Mouse (Mus musculus) skeletal muscle tissue, adult 2 months (tissue): ENCODE measurements around the gene Glis1.
A peak's percentile ranks its signal among the peaks of the same experiment; 100 is the strongest.

Experiments used
- DNase-seq: peaks from one replicate; pipeline ENCODE4 v3.0.0-alpha.2; 2012; ENCODE audit warnings: low read depth, low spot score

Gene Glis1

DNA sequence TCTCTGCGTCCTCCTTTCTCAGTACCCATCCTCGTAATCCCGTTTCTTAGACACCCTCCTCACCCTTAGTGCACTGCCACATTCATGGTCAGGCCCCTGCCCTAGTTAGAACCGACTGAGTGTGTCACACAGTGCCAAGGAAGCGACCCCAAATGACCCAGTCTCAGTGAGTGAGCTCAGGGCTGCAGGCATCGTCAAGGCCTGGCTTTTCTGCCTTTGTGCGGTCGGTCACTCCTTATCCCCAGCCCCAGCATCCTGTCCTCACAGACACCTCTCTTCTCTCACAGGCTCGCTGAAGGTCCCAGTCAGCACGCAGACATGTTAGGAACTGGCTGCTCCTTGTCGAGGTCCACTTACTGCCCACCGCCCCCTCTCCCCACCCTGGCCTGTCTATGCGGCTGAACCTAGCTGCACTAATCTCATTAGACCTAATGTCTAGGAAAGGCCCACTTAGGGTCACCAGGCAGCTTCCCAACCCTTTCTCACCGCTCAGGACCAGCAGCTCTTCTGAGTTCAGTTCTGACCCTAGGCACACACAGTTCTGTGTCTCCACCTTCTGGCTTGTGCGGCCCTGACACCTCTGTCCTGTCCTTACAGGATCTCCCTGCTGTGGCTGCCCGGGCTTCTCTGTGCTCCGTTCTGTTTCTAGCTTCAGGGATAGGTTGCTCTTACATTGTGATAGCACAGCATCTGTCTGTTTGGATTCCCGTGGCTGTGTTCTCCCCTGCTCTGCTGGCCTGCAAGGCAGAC lies 18.1 kb downstream of the Glis1 start:
- DNase-seq: no peak

DNA sequence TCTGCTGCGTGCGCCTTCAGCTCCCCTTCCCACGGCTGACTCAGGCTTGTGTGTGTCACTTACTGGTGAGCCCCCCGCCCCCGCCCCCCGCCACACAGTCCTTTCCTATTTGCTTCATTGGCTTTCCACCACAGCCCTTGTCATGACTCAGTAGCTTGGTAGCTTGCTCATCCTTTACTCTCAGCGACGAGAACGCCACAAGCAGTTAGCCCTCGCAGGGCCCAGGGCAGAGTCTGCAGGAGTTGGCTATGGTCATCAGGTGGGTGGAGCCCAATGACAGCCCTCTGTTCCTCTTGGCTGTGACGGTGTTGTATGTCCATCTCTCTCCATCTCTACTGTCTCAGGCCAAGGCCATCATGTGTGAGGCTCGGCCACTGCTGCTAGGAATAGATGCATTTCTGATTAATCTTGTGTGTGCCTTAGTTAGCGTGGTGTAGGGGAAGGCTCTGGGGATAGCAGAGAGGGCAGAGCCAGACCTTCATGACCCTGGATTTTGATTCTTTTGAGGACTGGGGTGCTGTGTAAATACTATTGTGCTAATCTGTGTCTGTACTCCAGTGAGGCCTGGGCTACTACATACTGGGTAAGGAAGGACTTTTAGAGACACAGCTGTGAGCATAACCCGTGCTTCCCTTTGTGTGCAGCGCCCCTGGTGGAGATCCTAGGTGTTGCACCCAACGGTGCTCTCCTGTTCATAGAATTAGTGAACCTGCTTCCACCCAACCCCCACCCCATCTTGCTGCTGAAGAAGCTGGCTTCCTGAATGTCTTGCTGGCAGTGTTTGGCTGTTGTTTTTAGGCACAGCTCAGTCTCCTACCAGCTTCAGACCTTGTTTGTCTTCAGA lies 19.0 kb downstream of the Glis1 start:
- peak; percentile 51 for DNase-seq

GRCm38 (mm10) chr4:107457602-107458001 lies 23.2 kb downstream of the Glis1 start:
- DNase-seq: no peak

DNA sequence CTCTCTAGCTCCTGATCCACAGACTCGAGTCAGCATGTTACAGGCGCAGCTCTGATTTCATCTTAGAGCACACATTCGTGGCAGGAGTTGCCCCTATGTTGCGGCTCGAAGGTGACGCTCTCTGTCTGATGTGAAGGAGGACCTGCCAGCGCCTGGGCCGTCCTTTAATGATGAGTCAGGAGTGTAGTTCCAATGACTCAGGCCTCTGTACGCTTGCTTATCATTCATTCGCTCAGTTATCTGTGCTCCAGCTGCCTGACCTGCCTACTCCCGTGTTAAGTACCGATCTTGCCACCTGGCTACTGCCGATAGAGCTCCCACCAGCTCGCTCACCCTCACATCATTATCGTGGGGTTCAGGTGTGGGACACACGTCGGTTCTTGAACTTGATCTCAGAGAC lies 24.5 kb downstream of the Glis1 start:
- no peak for DNase-seq

DNA sequence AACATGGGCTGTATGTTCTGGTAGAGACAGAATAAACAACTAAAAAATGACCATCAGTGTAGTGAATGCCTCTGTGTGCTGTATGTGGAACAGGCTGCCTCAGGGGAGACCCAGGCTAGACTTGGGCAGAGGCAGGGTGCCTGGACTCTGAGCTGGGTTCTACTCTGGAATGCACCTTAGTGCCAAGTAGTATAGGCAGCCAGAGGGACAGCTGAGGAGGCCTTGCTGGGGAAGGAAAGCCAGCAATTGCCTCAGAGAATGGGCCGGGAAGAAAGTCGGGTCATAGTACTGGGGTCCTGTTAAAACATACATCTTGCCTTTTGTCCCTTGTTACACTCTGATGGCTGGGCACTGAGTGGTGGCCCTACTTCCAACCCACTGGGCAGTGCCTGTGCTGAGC lies 25.1 kb downstream of the Glis1 start:
- DNase-seq: no peak

DNA sequence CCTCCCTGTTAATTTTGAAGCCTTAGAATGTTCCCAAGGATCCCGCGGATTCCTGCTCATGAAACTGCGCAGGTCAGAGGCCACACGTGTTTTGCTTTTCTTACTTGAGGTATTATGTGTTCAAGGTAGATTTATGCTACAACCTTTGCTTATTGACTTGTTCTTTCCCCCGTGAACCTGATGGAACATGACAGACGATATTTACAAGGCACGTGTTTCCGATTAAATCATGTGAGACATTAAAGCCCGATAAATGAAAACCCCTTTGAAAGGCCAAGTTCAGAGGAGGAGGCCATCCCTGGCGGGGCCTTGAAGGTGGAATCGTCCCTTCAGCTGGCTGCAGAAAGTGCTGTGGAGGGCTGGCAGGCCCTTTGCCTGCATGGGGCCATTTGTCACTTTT lies 26.1 kb downstream of the Glis1 start:
- no peak for DNase-seq

DNA sequence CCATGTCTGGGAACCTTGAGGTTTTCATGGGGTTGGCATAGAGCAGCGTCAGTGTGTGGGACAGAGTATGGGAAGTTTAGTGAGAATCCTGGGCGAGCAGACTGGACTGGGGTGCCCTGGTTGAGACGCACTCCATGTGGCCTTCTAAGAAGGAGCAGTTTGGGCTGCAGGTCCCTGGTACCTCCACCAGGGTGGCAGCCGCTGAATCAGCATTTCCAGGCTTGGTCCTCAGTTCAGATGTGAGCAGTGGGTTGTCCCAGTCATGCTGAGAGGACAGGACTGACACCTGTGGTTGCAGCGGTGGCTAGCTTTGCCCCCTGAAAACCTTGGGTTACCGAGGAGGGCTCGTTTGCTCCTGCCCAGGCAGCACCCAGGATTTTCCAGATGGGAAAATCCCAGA lies 33.4 kb downstream of the Glis1 start:
- no peak for DNase-seq

GRCm38 (mm10) chr4:107468264-107468663 lies 33.9 kb downstream of the Glis1 start:
- DNase-seq: no peak

DNA sequence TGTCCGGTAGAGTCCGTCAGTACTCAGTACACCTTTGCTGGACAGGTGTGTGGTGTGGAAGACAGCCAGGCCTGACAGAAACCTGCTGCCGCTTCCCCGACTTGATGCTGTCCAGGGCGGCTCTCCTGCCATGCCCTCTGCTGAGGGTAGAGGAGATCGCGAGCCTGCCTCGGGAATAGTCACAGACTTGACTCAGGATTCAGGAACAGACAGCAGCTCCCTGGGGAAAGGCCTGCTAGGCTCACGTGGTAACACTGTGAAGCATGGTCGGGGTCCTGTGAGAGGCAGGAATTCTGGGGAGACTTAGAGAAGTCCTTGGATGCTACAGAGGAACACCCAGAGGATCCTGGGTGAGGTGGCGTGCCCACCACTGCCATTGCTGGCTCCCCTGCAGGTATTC lies 34.4 kb downstream of the Glis1 start:
- no peak for DNase-seq

- no peak for DNase-seq
Measured at GRCm38 (mm10) chr4:107476266-107476665, 41.9 kb downstream of the Glis1 start.

DNA sequence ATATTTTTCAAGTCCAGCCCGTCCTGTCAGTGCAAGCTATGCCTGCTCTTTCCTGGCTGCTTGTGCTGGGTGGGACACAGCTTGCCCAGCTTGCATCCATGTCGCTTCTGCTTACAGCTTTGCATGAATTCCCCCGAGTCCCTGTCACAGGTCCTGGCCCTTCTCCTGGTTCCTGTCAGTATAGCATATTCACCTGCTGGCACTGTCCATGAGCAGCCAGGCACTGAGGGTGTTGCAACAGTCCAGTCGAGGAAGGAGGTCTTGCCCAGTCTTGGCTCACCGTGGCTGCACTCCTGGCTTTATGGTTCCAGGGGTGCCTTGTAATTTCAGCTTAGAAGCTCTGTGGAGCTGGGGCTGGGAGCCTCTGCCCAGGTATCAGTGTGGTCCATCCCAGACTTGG lies 44.6 kb downstream of the Glis1 start:
- no peak for DNase-seq

- no peak for DNase-seq
Measured at GRCm38 (mm10) chr4:107482541-107482940, 48.1 kb downstream of the Glis1 start.

DNA sequence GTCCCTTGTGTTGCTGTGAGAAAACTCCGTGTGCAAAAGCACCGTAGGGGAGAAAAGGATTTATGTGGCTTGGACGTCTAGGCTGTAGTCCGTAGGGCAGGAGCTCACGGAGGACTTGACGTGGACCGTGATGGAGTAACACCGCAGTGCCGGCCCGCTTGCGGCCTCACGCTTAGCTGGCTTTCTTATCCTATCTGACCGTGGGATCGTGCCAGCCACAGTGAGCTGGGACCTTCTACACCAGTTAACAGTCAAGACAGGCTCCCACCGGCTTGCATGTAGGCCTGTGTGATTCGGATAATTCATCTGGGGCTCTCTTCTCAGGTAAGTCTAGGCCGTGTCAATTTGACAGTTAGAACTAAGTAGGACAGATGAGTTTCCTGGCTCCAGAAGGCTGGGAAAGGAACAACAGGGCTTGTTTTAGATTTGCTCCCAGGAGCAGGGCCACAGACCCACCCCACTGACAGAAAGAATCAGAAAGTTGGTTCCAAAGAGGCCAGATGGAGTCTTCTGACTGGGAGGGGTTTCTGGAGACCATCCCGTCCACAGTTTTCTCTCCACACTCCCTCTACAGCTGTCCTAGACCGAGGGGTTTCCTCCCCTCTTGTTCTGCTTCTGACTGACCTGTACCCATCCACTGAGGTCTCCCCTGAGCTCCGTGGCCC lies 49.3 kb downstream of the Glis1 start:
- DNase-seq: no peak

GRCm38 (mm10) chr4:107484221-107484575 lies 49.8 kb downstream of the Glis1 start:
- DNase-seq: no peak

GRCm38 (mm10) chr4:107485903-107486302 lies 51.5 kb downstream of the Glis1 start:
- DNase-seq: no peak

- DNase-seq: no peak
Measured at GRCm38 (mm10) chr4:107489121-107489840, 54.9 kb downstream of the Glis1 start.

- no peak for DNase-seq
Measured at GRCm38 (mm10) chr4:107492991-107493390, 58.6 kb downstream of the Glis1 start.

- DNase-seq: no peak
Measured at GRCm38 (mm10) chr4:107495751-107496430, 61.5 kb downstream of the Glis1 start.

DNA sequence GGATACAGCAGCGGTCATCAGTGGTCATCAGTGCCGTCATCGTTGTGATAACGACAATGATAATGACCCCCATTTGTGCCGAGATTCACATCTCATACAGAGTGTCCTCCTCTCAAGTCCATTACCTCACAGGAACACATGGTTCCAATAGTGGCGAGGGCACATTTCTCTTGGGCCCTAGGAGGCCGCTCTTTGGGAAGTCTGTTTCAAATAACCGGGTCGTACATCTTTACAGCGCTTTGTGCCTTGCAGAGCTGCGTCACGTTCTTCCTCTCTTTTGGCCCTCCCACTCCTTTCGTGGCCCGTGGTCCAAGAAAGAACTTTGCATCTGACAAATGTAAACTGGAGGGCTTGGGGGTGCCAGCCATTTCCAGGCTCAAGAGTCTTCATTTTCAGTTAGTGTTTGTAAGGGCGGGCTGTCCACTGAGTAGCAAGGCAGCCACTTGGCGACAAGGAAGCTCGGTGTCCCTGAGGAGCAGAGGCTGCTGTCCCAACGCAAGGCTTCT lies 63.1 kb downstream of the Glis1 start:
- no peak for DNase-seq

GRCm38 (mm10) chr4:107502601-107503051 lies 68.2 kb downstream of the Glis1 start:
- no peak for DNase-seq

DNA sequence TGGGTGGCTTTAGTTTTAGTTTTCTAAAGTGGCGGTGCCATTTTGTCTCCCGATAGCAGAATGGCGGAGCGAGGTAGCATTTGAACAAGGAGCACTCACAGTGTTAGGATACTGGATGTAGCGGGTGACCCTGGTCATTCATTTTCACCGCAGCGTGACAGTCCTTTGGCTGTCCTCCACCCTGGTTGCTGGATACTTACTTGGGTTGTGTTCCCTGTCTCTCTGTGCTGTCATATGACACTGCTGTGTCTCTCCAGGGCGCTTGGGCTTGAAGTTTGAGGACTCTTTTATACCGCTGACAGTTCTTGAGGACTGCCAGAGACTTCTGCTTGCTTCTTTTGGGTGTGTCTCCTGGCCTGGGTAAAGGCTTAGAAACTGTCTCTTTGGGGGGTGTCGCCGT lies 80.6 kb downstream of the Glis1 start:
- DNase-seq: peak; percentile 70
